Mouse (Mus musculus): ENCODE measurements at regions not wholly inside any gene's neighbourhood (a gene's known extent, or its start where the extent isn't known, plus 50 kb on each side); places are given as distances from the start of the nearest gene placed in this dataset.

GRCm38 (mm10) chr7:37333451-37333850, 440.0 kb downstream of the Zfp536 start:
- no peaks in the 10 kb centered on the region for H3K36me3 ChIP-seq
- no peak overlapping the region for H3K4me3 ChIP-seq
- H3K4me2 ChIP-seq (replicated peaks) = no peak overlapping the region
- WGBS = 61% methylated on average over 16 of the region's 16 CpGs
- no peaks in the 10 kb centered on the region for H3K9me3 ChIP-seq
- H3K4me1 ChIP-seq = peaks cover 25% of the 10 kb centered on the region
- no peak for ATAC-seq (ENCODE audit: low FRiP score, low read depth)
- H3K9ac ChIP-seq = no peak overlapping the region
- no peaks in the 10 kb centered on the region for H3K27me3 ChIP-seq (replicated peaks)
- no peak overlapping the region for H3K27ac ChIP-seq

DNA sequence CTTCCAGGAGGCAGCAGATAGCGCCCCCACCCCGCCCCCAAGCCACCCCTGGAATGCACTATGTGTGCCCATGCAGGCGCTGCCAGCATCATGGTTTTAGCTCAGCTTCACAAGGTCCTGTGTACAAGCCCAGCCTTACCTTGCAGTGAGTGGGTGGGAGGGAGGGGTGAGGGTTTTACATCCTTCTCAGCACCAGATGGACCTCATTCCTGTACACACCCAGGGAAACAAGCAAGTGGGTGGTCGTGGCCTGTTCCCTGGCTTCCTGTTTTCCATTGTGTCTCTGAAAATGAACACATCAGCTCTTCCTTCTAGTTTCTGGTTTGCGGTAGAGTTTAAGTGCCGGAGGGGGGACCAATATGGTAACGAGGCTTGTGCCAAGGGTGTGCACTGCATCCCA, 438.2 kb downstream of the Zfp536 start:
- ATAC-seq (ENCODE audit: low FRiP score, low read depth) = no peak

GRCm38 (mm10) chr7:37336171-37336850, 437.1 kb downstream of the Zfp536 start:
- ATAC-seq (ENCODE audit: low FRiP score, low read depth) = no peak
- peak overlapping the region; percentile 62 for H3K4me2 ChIP-seq (replicated peaks)
- H3K9ac ChIP-seq = no peak overlapping the region; the same call in 1 of the 2 replicates

More for the DNA sequence above, 438.2 kb downstream of the Zfp536 start:
- 64% methylated on average over 7 of the region's 7 CpGs for WGBS
- H3K27ac ChIP-seq = no peak overlapping the region
- H3K9ac ChIP-seq = no peak overlapping the region
- H3K4me3 ChIP-seq = no peak overlapping the region
- no peaks in the 10 kb centered on the region for H3K36me3 ChIP-seq
- no peak overlapping the region for H3K4me2 ChIP-seq (replicated peaks)
- no peaks in the 10 kb centered on the region for H3K27me3 ChIP-seq (replicated peaks)
- H3K4me1 ChIP-seq = peaks cover 27% of the 10 kb centered on the region
- H3K9me3 ChIP-seq = no peaks in the 10 kb centered on the region

GRCm38 (mm10) chr7:37336851-37337531, 436.4 kb downstream of the Zfp536 start:
- Histone ChIP-seq H3K9me3 (no peaks in the 10 kb centered on the region), H3K4me3 (peak overlapping the region; percentile 20; the same call in 1 of the 2 replicates), H3K4me2 (replicated peaks) (peak overlapping the region; percentile 62), H3K27ac (0 out of 2 replicates have a peak overlapping the region, but pooled peaks have one; percentile 7), H3K36me3 (no peaks in the 10 kb centered on the region), H3K4me1 (peaks cover 27% of the 10 kb centered on the region), H3K9ac (peak overlapping the region; percentile 47; the same call in 1 of the 2 replicates), H3K27me3 (replicated peaks) (no peaks in the 10 kb centered on the region)
- WGBS = 7% methylated on average over 28 of the region's 28 CpGs
- no peak for ATAC-seq (ENCODE audit: low FRiP score, low read depth)

More at GRCm38 (mm10) chr7:37336171-37336850, 437.1 kb downstream of the Zfp536 start:
- no peak overlapping the region for H3K27ac ChIP-seq
- 14% methylated on average over 12 of the region's 12 CpGs for WGBS
- no peak overlapping the region for H3K4me3 ChIP-seq
- no peaks in the 10 kb centered on the region for H3K36me3 ChIP-seq
- H3K9me3 ChIP-seq = no peaks in the 10 kb centered on the region
- H3K27me3 ChIP-seq (replicated peaks) = no peaks in the 10 kb centered on the region
- peaks cover 27% of the 10 kb centered on the region for H3K4me1 ChIP-seq

- H3K36me3 ChIP-seq = no peaks in the 10 kb centered on the region
- WGBS = 38% methylated on average over 11 of the region's 11 CpGs
- peaks cover 31% of the 10 kb centered on the region for H3K4me1 ChIP-seq
- ATAC-seq (ENCODE audit: low FRiP score, low read depth) = peak; percentile 38; the same call in 1 of the 2 replicates
- peak overlapping the region; percentile 62 for H3K4me2 ChIP-seq (replicated peaks)
- no peak overlapping the region for H3K4me3 ChIP-seq
- peak overlapping the region; percentile 22; the same call in 1 of the 2 replicates for H3K9ac ChIP-seq
- no peaks in the 10 kb centered on the region for H3K9me3 ChIP-seq
- H3K27ac ChIP-seq = peak overlapping the region; percentile 32; the same call in 1 of the 2 replicates
- no peaks in the 10 kb centered on the region for H3K27me3 ChIP-seq (replicated peaks)
These were observed 435.8 kb downstream of the Zfp536 start for GRCm38 (mm10) chr7:37337616-37338015.

DNA sequence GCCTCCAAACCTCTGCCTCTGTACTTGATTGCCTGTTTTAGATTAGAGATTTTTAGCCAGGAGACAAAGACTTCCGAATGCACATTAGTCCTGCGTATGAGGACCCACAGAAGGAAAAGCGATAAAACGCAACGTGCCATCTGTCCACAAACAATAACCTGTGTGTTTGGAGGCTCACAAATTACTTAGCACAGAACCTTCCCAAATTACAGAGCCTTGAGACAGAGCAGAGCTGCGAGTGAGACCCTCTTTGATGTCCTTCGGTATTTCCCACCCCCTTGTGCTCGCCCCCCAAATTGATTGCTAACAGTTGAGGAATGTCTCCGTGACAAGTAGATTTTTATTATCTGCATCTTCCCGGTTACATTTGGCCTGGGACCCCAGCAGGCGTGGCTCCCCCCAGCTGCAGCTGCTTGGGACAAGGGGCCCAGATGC, 435.4 kb downstream of the Zfp536 start:
- Histone ChIP-seq H3K9ac (peak overlapping the region; percentile 22; the same call in 1 of the 2 replicates), H3K27ac (peak overlapping the region; percentile 32; the same call in 1 of the 2 replicates), H3K9me3 (no peaks in the 10 kb centered on the region), H3K4me3 (no peak overlapping the region), H3K4me1 (peaks cover 36% of the 10 kb centered on the region), H3K36me3 (no peaks in the 10 kb centered on the region), H3K27me3 (replicated peaks) (no peaks in the 10 kb centered on the region), H3K4me2 (replicated peaks) (peak overlapping the region; percentile 62)
- 9% methylated on average over 11 of the region's 11 CpGs for WGBS
- peak; percentile 17; the same call in 1 of the 2 replicates for ATAC-seq (ENCODE audit: low FRiP score, low read depth)

DNA sequence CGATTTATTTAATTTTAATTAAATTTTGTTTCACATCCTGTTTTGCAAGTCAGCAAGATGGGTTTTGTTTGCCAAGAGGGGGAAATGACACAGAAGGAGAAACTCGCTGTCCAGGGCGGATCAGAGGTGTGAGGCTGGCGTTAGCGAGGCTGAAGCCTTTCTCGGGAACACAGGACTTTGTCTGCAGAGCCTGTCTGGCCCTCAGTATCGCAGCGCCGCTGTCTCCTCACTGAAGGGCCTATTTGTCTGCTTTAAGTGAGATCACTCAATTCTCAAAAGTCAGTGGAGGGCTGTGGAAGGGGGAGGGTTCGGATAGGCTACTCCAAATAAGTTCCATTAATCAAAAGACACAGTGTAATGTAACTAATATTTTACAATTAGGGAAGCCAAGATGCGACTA, 430.8 kb downstream of the Zfp536 start:
- H3K4me1 ChIP-seq = peaks cover 40% of the 10 kb centered on the region
- H3K27me3 ChIP-seq (replicated peaks) = no peaks in the 10 kb centered on the region
- H3K9me3 ChIP-seq = no peaks in the 10 kb centered on the region
- peak overlapping the region; percentile 47 for H3K9ac ChIP-seq
- H3K4me2 ChIP-seq (replicated peaks) = peak overlapping the region; percentile 70
- H3K27ac ChIP-seq = no peak overlapping the region
- H3K4me3 ChIP-seq = 0 out of 2 replicates have a peak overlapping the region, but pooled peaks have one; percentile 21
- H3K36me3 ChIP-seq = no peaks in the 10 kb centered on the region
- WGBS = 15% methylated on average over 11 of the region's 11 CpGs
- peak; percentile 22; the same call in 1 of the 2 replicates for ATAC-seq (ENCODE audit: low FRiP score, low read depth)

DNA sequence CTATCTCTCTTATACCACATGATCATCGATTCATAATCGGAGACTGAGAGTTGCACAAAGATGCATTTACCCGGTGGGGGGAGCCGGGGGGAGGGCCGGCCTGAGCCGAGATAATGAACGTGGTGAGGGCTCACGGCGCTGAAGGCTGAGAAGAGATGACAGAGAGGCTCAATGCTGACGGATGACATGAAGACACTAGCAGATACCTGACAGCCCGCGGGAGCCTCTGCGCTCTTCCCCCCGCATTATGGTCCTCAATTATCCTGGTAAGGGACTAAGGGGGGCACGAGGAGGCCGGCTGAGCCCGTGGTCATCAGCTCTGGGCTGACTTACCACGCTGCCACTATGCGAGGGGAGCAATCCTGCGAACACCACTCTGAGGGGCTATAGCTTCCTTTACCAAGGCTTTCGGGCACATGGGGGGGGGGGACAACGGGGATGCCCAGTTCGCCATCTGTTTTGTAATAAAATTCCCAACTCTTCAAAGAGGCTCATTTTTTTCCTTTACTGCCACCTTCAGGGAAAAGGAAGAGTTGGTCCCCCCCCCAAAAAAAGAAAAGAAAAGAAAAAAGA, 430.3 kb downstream of the Zfp536 start:
- 11% methylated on average over 23 of the region's 23 CpGs for WGBS

DNA sequence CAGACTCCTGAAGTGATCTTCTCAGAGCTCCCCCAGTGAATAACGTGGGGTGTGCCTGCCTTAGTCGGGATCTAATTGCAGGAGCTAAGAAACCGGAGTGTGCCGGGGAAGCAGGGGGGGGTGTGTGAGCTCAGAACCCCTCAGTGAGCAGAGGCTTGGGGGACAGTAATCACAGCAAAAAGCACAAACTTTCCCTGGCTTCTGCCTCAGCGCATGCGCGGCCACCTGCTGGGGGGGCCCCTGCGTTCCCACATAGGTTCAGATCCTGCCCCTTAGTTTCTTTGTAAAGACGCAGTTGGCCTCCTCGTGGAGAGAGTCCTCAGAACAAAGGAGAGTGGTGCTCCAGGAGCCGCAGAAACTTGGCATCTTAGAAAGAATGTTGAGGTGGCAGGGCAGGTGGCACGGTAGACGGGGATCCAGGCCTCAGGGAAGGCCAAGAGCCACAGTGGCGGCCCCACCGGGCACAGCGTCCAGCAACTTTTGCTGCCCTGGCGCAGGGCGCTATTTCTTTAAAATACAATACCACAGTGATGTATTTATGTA, 429.7 kb downstream of the Zfp536 start:
- WGBS = 21% methylated on average over 18 of the region's 18 CpGs
- Histone ChIP-seq H3K4me3 (no peak overlapping the region), H3K9me3 (no peaks in the 10 kb centered on the region), H3K27me3 (replicated peaks) (no peaks in the 10 kb centered on the region), H3K36me3 (no peaks in the 10 kb centered on the region), H3K4me2 (replicated peaks) (peak overlapping the region; percentile 70), H3K9ac (peak overlapping the region; percentile 47), H3K27ac (no peak overlapping the region), H3K4me1 (peaks cover 29% of the 10 kb centered on the region)
- 0 out of 2 replicates have a peak, but pooled peaks have one; percentile 23 for ATAC-seq (ENCODE audit: low FRiP score, low read depth)

More for the DNA sequence above, 430.3 kb downstream of the Zfp536 start:
- Histone ChIP-seq H3K27me3 (replicated peaks) (no peaks in the 10 kb centered on the region), H3K4me3 (peak overlapping the region; percentile 21), H3K9ac (peak overlapping the region; percentile 47), H3K4me2 (replicated peaks) (peak overlapping the region; percentile 70), H3K4me1 (peaks cover 35% of the 10 kb centered on the region), H3K9me3 (no peaks in the 10 kb centered on the region), H3K27ac (0 out of 2 replicates have a peak overlapping the region, but pooled peaks have one; percentile 4), H3K36me3 (no peaks in the 10 kb centered on the region)
- peak; percentile 57; the same call in 1 of the 2 replicates for ATAC-seq (ENCODE audit: low FRiP score, low read depth)

DNA sequence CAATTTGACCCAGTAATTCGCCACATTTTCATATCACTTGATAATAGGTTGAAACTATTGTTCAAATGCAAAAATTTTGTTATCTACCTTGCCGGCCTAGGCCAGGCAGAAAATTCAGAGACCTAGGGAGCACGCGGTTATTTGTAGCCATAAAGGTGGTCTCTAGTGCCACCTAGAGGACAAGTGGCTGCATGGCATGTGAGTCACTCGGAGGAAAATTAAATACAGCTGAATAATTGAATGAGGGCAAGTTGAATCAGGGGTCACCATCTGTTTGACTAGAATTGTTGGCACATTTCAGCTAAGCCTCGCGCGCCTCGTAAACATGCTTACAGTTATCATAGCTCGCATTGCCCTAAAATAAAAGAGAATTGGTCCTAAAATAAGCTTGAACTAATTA, 427.4 kb downstream of the Zfp536 start:
- Histone ChIP-seq H3K4me1 (peaks cover 29% of the 10 kb centered on the region), H3K9ac (no peak overlapping the region), H3K27ac (no peak overlapping the region), H3K27me3 (replicated peaks) (no peaks in the 10 kb centered on the region), H3K36me3 (no peaks in the 10 kb centered on the region), H3K9me3 (no peaks in the 10 kb centered on the region), H3K4me2 (replicated peaks) (no peak overlapping the region), H3K4me3 (no peak overlapping the region)
- WGBS = 3% methylated on average over 10 of the region's 10 CpGs
- no peak for ATAC-seq (ENCODE audit: low FRiP score, low read depth)

DNA sequence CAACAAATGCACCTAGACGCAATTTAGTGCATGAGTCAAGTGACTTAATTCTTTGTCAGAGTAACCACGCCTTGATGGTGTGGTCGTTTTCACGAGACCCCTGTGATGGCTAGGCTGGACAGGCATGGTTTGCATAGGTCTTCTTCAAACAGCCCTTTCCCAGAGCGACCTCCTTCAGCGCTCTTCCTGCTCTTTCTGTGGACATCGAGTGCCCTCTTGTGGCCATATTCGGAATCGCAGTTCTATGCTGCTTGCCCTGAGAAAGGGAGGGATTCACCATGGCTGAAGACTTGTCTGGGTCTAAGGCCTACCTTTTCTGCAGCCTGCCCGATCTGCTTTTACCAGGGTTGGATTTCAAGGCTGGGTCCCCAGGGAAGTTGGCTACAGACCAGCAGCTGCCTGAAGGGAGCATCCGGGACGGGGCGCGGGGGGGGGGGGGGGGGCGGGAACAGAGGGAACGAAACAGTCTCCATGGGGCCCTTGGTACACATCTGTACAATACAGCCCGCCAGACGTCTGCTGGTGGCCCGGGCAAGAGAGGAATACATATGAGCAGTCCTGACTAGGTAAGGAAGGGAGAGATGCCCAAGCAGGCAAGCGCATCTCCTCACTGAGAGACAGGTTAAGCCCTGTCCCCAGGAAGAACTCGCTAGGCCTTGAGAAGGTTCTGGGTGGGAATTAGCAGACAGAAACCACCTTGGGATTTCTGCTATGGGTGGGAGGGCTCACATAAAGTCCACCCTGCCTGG, 415.6 kb downstream of the Zfp536 start:
- Histone ChIP-seq H3K9me3 (no peaks in the 10 kb centered on the region), H3K4me2 (replicated peaks) (peak overlapping the region; percentile 39; the same call in 1 of the 2 replicates), H3K36me3 (no peaks in the 10 kb centered on the region), H3K4me1 (peaks cover 14% of the 10 kb centered on the region), H3K27me3 (replicated peaks) (no peaks in the 10 kb centered on the region), H3K4me3 (no peak overlapping the region), H3K9ac (no peak overlapping the region), H3K27ac (no peak overlapping the region)
- 21% methylated on average over 21 of the region's 21 CpGs for WGBS
- ATAC-seq (ENCODE audit: low FRiP score, low read depth) = peak; percentile 19; the same call in 1 of the 2 replicates
